Mouse (Mus musculus) macrophage (primary cell): ENCODE results near the gene Abce1. TPM values are rescaled to one million over a fixed set of nuclear protein-coding genes. Genes with fewer than 3 reads are reported as not detected.
"Not testable (repeated sequence)": the region's sequence is repeated elsewhere in the genome, so short reads cannot be mapped to it uniquely, and the experiment has no call there.

Source experiments
- H3K27ac ChIP-seq: fragments of 350-480 bp; formaldehyde crosslinking; 2 replicates; pipeline ENCODE4 v1.9.0; 2021
- H3K36me3 ChIP-seq: fragments of 350-480 bp; formaldehyde crosslinking; 2 replicates; pipeline ENCODE4 v1.9.0; 2021; ENCODE audit errors: inconsistent target
- H3K4me3 ChIP-seq: fragments of 350-480 bp; formaldehyde crosslinking; 2 replicates; pipeline ENCODE4 v1.9.0; 2021; ENCODE audit errors: inconsistent target
- H3K79me2 ChIP-seq: fragments of 350-480 bp; formaldehyde crosslinking; 2 replicates; pipeline ENCODE4 v1.9.0; 2021; ENCODE audit errors: inconsistent target
- WGBS: methylation state at CpG from one replicate; pipeline ENCODE4 v1.1.7; 2026; ENCODE audit warnings: inconsistent platforms; ENCODE audit not compliant: missing documents; 5-methylcytosine and 5-hydroxymethylcytosine counted together
- polyA plus RNA-seq: library from polyadenylated mRNA; stranded (reverse); fragments of 250-400 nt; gene quantifications from 3 replicates; pipeline ENCODE4 v1.2.4, GENCODE M21; 2018; ENCODE audit warnings: inconsistent platforms
- total RNA-seq, 78 experiments: library from RNA; depleted of rRNA; stranded (reverse); fragments of 250-400 nt; gene quantifications; 1 replicate in 9 of 78; 2 replicates in 24 of 78; 3 replicates in 43 of 78; 4 replicates in 2 of 78; pipeline ENCODE4 v1.2.4; 2018; ENCODE audit warnings: inconsistent platforms in 56 of 78

Abce1 gene
- 100 to 1,000 TPM in 1 of 26 experiments, 10 to 100 TPM in 25; 23.0 to 104 (median 65.7) TPM for total RNA-seq (2018; cell fraction: chromatin; rRNA removed)
- total RNA-seq (2018; cell fraction: cytosol; rRNA removed): 10 to 100 TPM; 34.1 to 52.9 (median 43.6) TPM
- total RNA-seq (2018; cell fraction: nucleus; rRNA removed): 100 to 1,000 TPM in 1 of 26 experiments, 10 to 100 TPM in 25; 24.2 to 122 (median 46.3) TPM
- polyA plus RNA-seq: 32.5 to 89.6 TPM (median 63.2 TPM) in 3 replicates

- H3K27ac ChIP-seq: peak within 1 kb of the TSS; percentile 45
- H3K36me3 ChIP-seq: peaks cover 14% of the 10 kb centered on the region; the same call in 1 of the 2 replicates
- under 1% methylated on average over 70 of the region's 73 CpGs for WGBS
- peak within 1 kb of the TSS; percentile 95 for H3K4me3 ChIP-seq
- peaks cover 74% of the 10 kb centered on the region for H3K79me2 ChIP-seq
These were observed at the start of gene Abce1, which contains the start of gene Anapc10 for GRCm38 (mm10) chr8:79711064-79711961. TSS of gene Abce1 (minus strand) at chr8:79711740. TSS of gene Anapc10 (plus strand) at chr8:79711820.

GRCm38 (mm10) chr8:79750305-79750704, 38.8 kb upstream of the Abce1 start:
- Histone ChIP-seq H3K4me3 (no peak overlapping the region), H3K36me3 (no peaks in the 10 kb centered on the region), H3K79me2 (no peaks in the 10 kb centered on the region), H3K27ac (no peak overlapping the region)
- 81% methylated on average over 2 of the region's 2 CpGs for WGBS

- Histone ChIP-seq H3K4me3 (no peak overlapping the region), H3K36me3 (no peaks in the 10 kb centered on the region), H3K79me2 (no peaks in the 10 kb centered on the region), H3K27ac (no peak overlapping the region)
- WGBS: 95% methylated on average over 4 of the region's 4 CpGs
These were observed 37.1 kb upstream of the Abce1 start for GRCm38 (mm10) chr8:79748591-79748990.

GRCm38 (mm10) chr8:79748171-79748570, 36.6 kb upstream of the Abce1 start:
- 91% methylated on average over 2 of the region's 2 CpGs for WGBS
- no peaks in the 10 kb centered on the region for H3K79me2 ChIP-seq
- H3K27ac ChIP-seq: no peak overlapping the region
- H3K36me3 ChIP-seq: no peaks in the 10 kb centered on the region
- no peak overlapping the region for H3K4me3 ChIP-seq

GRCm38 (mm10) chr8:79734304-79734703, 22.8 kb upstream of the Abce1 start:
- 15% methylated on average over 2 of the region's 2 CpGs for WGBS
- Histone ChIP-seq H3K36me3 (no peaks in the 10 kb centered on the region; the same call in 1 of the 2 replicates), H3K27ac (no peak overlapping the region), H3K79me2 (no peaks in the 10 kb centered on the region), H3K4me3 (no peak overlapping the region)

GRCm38 (mm10) chr8:79727900-79728299, 16.4 kb upstream of the Abce1 start:
- H3K79me2 ChIP-seq: no peaks in the 10 kb centered on the region
- H3K4me3 ChIP-seq: no peak overlapping the region
- H3K27ac ChIP-seq: no peak overlapping the region
- peaks cover 20% of the 10 kb centered on the region; the same call in 1 of the 2 replicates for H3K36me3 ChIP-seq
- WGBS: 100% methylated on average over 1 of the region's 1 CpGs

- Histone ChIP-seq H3K36me3 (peaks cover 42% of the 10 kb centered on the region; the same call in 1 of the 2 replicates), H3K79me2 (no peaks in the 10 kb centered on the region), H3K27ac (no peak overlapping the region), H3K4me3 (no peak overlapping the region)
- 77% methylated on average over 3 of the region's 3 CpGs for WGBS
These were observed 13.0 kb upstream of the Abce1 start for GRCm38 (mm10) chr8:79724589-79724988.

GRCm38 (mm10) chr8:79723308-79723707, 11.8 kb upstream of the Abce1 start:
- H3K36me3 ChIP-seq: peaks cover 50% of the 10 kb centered on the region; the same call in 1 of the 2 replicates

GRCm38 (mm10) chr8:79721537-79721936, 10.0 kb upstream of the Abce1 start:
- Histone ChIP-seq H3K4me3 (no peak overlapping the region), H3K36me3 (peaks cover 55% of the 10 kb centered on the region; the same call in 1 of the 2 replicates), H3K79me2 (no peaks in the 10 kb centered on the region), H3K27ac (no peak overlapping the region)

More at GRCm38 (mm10) chr8:79723308-79723707, 11.8 kb upstream of the Abce1 start:
- no peaks in the 10 kb centered on the region for H3K79me2 ChIP-seq
- no peak overlapping the region for H3K4me3 ChIP-seq
- H3K27ac ChIP-seq: no peak overlapping the region

- 90% methylated on average over 3 of the region's 6 CpGs for WGBS
- H3K4me3 ChIP-seq: peak overlapping the region; percentile 95; the same call in 1 of the 2 replicates
These were observed 1.1 kb upstream of the Abce1 start for GRCm38 (mm10) chr8:79712676-79713075.

GRCm38 (mm10) chr8:79706687-79707086, 4.9 kb downstream of the Abce1 start:
- Histone ChIP-seq H3K4me3 (no peak overlapping the region), H3K36me3 (peaks cover 48% of the 10 kb centered on the region), H3K27ac (no peak overlapping the region), H3K79me2 (peaks cover 58% of the 10 kb centered on the region)
- 86% methylated on average over 3 of the region's 3 CpGs for WGBS

More at GRCm38 (mm10) chr8:79712676-79713075, 1.1 kb upstream of the Abce1 start:
- H3K27ac ChIP-seq: no peak overlapping the region
- peaks cover 61% of the 10 kb centered on the region for H3K79me2 ChIP-seq
- H3K36me3 ChIP-seq: peaks cover 16% of the 10 kb centered on the region; the same call in 1 of the 2 replicates

- no peak overlapping the region for H3K4me3 ChIP-seq
- H3K79me2 ChIP-seq: no peaks in the 10 kb centered on the region
- 100% methylated on average over 2 of the region's 2 CpGs for WGBS
- peaks cover 46% of the 10 kb centered on the region for H3K36me3 ChIP-seq
- H3K27ac ChIP-seq: no peak overlapping the region
These were observed 19.0 kb downstream of the Abce1 start for GRCm38 (mm10) chr8:79692531-79692930.

- WGBS: 81% methylated on average over 3 of the region's 5 CpGs
- H3K4me3 ChIP-seq: not testable (repeated sequence)
- peaks cover 45% of the 10 kb centered on the region for H3K36me3 ChIP-seq
These were observed 25.6 kb downstream of the Abce1 start for GRCm38 (mm10) chr8:79685927-79686326.

GRCm38 (mm10) chr8:79680965-79681364, 30.6 kb downstream of the Abce1 start:
- Histone ChIP-seq H3K36me3 (peaks cover 8% of the 10 kb centered on the region; the same call in 1 of the 2 replicates), H3K27ac (no peak overlapping the region), H3K4me3 (peak overlapping the region; percentile 11; the same call in 1 of the 2 replicates), H3K79me2 (no peaks in the 10 kb centered on the region)
- 37% methylated on average over 2 of the region's 2 CpGs for WGBS

More at GRCm38 (mm10) chr8:79685927-79686326, 25.6 kb downstream of the Abce1 start:
- H3K79me2 ChIP-seq, H3K27ac ChIP-seq: not testable (repeated sequence)

GRCm38 (mm10) chr8:79680555-79680954, 31.0 kb downstream of the Abce1 start:
- Histone ChIP-seq H3K36me3 (peaks cover 8% of the 10 kb centered on the region; the same call in 1 of the 2 replicates), H3K27ac (peak overlapping the region; percentile 27; the same call in 1 of the 2 replicates), H3K79me2 (no peaks in the 10 kb centered on the region), H3K4me3 (peak overlapping the region; percentile 45)
- WGBS: 3% methylated on average over 32 of the region's 34 CpGs
